Mouse (Mus musculus) heart, embryonic 15.5 days (tissue): ENCODE measurements around the gene Nipa2. TPM values are rescaled to one million over a fixed set of nuclear protein-coding genes. Genes with fewer than 3 reads are reported as not detected.
"Not testable (repeated sequence)": the region's sequence is repeated elsewhere in the genome, so short reads cannot be mapped to it uniquely, and the experiment has no call there.

Experiments
- ATAC-seq: fragments of 200-750 bp; cut with Nextera tagmentation; replicated peaks from 2 replicates; pipeline ENCODE4 v1.8.0; 2017; ENCODE audit warnings: low read depth, moderate TSS enrichment; ENCODE audit not compliant: insufficient number of reproducible peaks, insufficient read depth, low FRiP score
- H3K27ac ChIP-seq: fragments of 300-500 bp; sonication (generic); 2 replicates; pipeline ENCODE4 v1.5.1; 2015; ENCODE audit warnings: mild to moderate bottlenecking, inconsistent platforms
- H3K27me3 ChIP-seq: fragments of 300-500 bp; sonication (generic); 2 replicates; pipeline ENCODE4 v1.6.1; 2015; ENCODE audit warnings: inconsistent platforms
- H3K36me3 ChIP-seq: fragments of 300-500 bp; sonication (generic); 2 replicates; pipeline ENCODE4 v1.6.1; 2015; ENCODE audit warnings: mild to moderate bottlenecking, inconsistent platforms
- H3K4me1 ChIP-seq: fragments of 300-500 bp; sonication (generic); replicated peaks from 2 replicates; pipeline ENCODE4 v1.6.1; 2015; ENCODE audit warnings: inconsistent platforms
- H3K4me2 ChIP-seq: fragments of 300-500 bp; sonication (generic); 2 replicates; pipeline ENCODE4 v1.6.1; 2015; ENCODE audit warnings: inconsistent platforms, mild to moderate bottlenecking, moderate library complexity
- H3K4me3 ChIP-seq: fragments of 300-500 bp; sonication (generic); 2 replicates; pipeline ENCODE4 v1.5.1; 2015; ENCODE audit warnings: mild to moderate bottlenecking, inconsistent platforms
- H3K9ac ChIP-seq: fragments of 300-500 bp; sonication (generic); 2 replicates; pipeline ENCODE4 v1.6.1; 2015; ENCODE audit warnings: mild to moderate bottlenecking, inconsistent platforms
- H3K9me3 ChIP-seq: fragments of 300-500 bp; sonication (generic); replicated peaks from 2 replicates; pipeline ENCODE4 v1.6.1; 2016; ENCODE audit warnings: inconsistent platforms
- WGBS: fragments of 180-500 bp; shearing (Covaris S2); methylation state at CpG from one replicate; pipeline ENCODE4 v1.1.7; 2015; ENCODE audit warnings: mixed read lengths; 5-methylcytosine and 5-hydroxymethylcytosine counted together
- polyA plus RNA-seq: library from polyadenylated mRNA; unstranded; fragments of >200 nt; fragmentation: Nextera tagmentation; extraction: Ambion mirVana; gene quantifications from 2 replicates; pipeline ENCODE4 v1.2.1, GENCODE M21; 2015

Nipa2 gene
- polyA plus RNA-seq, 1 experiment from 2014 or later: 32.0 TPM

GRCm38 (mm10) chr7:55928649-55929048, 33.6 kb downstream of the Nipa2 start:
- Histone ChIP-seq H3K9ac (no peak overlapping the region), H3K4me1 (no peaks in the 10 kb centered on the region), H3K27me3 (no peaks in the 10 kb centered on the region), H3K9me3 (no peaks in the 10 kb centered on the region), H3K36me3 (peaks cover 65% of the 10 kb centered on the region), H3K4me2 (no peak overlapping the region), H3K4me3 (no peak overlapping the region), H3K27ac (no peak overlapping the region)
- WGBS: 77% methylated on average over 2 of the region's 2 CpGs
- no peak for ATAC-seq

GRCm38 (mm10) chr7:55927262-55927661, 35.0 kb downstream of the Nipa2 start:
- WGBS: 80% methylated on average over 4 of the region's 4 CpGs
- Histone ChIP-seq H3K4me3 (no peak overlapping the region), H3K4me2 (no peak overlapping the region), H3K27me3 (no peaks in the 10 kb centered on the region), H3K36me3 (peaks cover 79% of the 10 kb centered on the region), H3K9ac (no peak overlapping the region), H3K27ac (no peak overlapping the region), H3K4me1 (no peaks in the 10 kb centered on the region), H3K9me3 (no peaks in the 10 kb centered on the region)
- no peak for ATAC-seq

- 91% methylated on average over 11 of the region's 11 CpGs for WGBS
- H3K36me3 ChIP-seq: peaks cover 70% of the 10 kb centered on the region
- ATAC-seq, H3K4me1 ChIP-seq, H3K9ac ChIP-seq, H3K27me3 ChIP-seq, H3K4me2 ChIP-seq, H3K9me3 ChIP-seq, H3K4me3 ChIP-seq, H3K27ac ChIP-seq: not testable (repeated sequence)
These were observed 43.9 kb downstream of the Nipa2 start for GRCm38 (mm10) chr7:55918365-55918764.

- Histone ChIP-seq H3K4me3 (no peak overlapping the region), H3K9me3 (no peaks in the 10 kb centered on the region), H3K27me3 (no peaks in the 10 kb centered on the region), H3K9ac (no peak overlapping the region), H3K4me1 (no peaks in the 10 kb centered on the region; the same call in 1 of the 2 replicates), H3K27ac (no peak overlapping the region), H3K36me3 (peaks cover 75% of the 10 kb centered on the region), H3K4me2 (no peak overlapping the region)
- WGBS: 85% methylated on average over 5 of the region's 5 CpGs
- ATAC-seq: no peak
These were observed 50.2 kb downstream of the Nipa2 start for GRCm38 (mm10) chr7:55912118-55912517.

- WGBS: 78% methylated on average over 8 of the region's 8 CpGs
- H3K27ac ChIP-seq: no peak overlapping the region
- H3K36me3 ChIP-seq: peaks cover 72% of the 10 kb centered on the region
- H3K4me1 ChIP-seq: no peaks in the 10 kb centered on the region; the same call in 1 of the 2 replicates
- no peak overlapping the region for H3K4me3 ChIP-seq
- H3K9ac ChIP-seq: no peak overlapping the region
- ATAC-seq: no peak
- no peak overlapping the region for H3K4me2 ChIP-seq
- no peaks in the 10 kb centered on the region for H3K27me3 ChIP-seq
- H3K9me3 ChIP-seq: no peaks in the 10 kb centered on the region
These were observed 50.9 kb downstream of the Nipa2 start for GRCm38 (mm10) chr7:55911371-55911770.

- no peaks in the 10 kb centered on the region for H3K9me3 ChIP-seq
- no peak for ATAC-seq
- H3K27me3 ChIP-seq: no peaks in the 10 kb centered on the region
- H3K4me2 ChIP-seq: no peak overlapping the region
- H3K4me1 ChIP-seq: no peaks in the 10 kb centered on the region; the same call in 1 of the 2 replicates
- H3K4me3 ChIP-seq: no peak overlapping the region
- H3K27ac ChIP-seq: no peak overlapping the region
- 54% methylated on average over 2 of the region's 2 CpGs for WGBS
- H3K36me3 ChIP-seq: peaks cover 71% of the 10 kb centered on the region
- H3K9ac ChIP-seq: no peak overlapping the region
These were observed 51.9 kb downstream of the Nipa2 start for GRCm38 (mm10) chr7:55910356-55910755.

- Histone ChIP-seq H3K9ac (no peak overlapping the region), H3K9me3 (no peaks in the 10 kb centered on the region), H3K27me3 (no peaks in the 10 kb centered on the region), H3K4me1 (no peaks in the 10 kb centered on the region; the same call in 1 of the 2 replicates), H3K36me3 (peaks cover 71% of the 10 kb centered on the region), H3K4me3 (no peak overlapping the region), H3K27ac (no peak overlapping the region), H3K4me2 (no peak overlapping the region)
- no peak for ATAC-seq
- WGBS: 94% methylated on average over 1 of the region's 1 CpGs
These were observed 52.8 kb downstream of the Nipa2 start for GRCm38 (mm10) chr7:55909519-55909918.

- ATAC-seq: no peak
- Histone ChIP-seq H3K4me3 (no peak overlapping the region), H3K9me3 (no peaks in the 10 kb centered on the region), H3K36me3 (peaks cover 75% of the 10 kb centered on the region), H3K27ac (no peak overlapping the region), H3K4me2 (no peak overlapping the region), H3K9ac (no peak overlapping the region), H3K4me1 (no peaks in the 10 kb centered on the region), H3K27me3 (no peaks in the 10 kb centered on the region)
- WGBS: 76% methylated on average over 2 of the region's 2 CpGs
These were observed 56.8 kb downstream of the Nipa2 start for GRCm38 (mm10) chr7:55905449-55905848.

- Histone ChIP-seq H3K4me2 (no peak overlapping the region), H3K27me3 (no peaks in the 10 kb centered on the region), H3K9ac (no peak overlapping the region), H3K36me3 (peaks cover 74% of the 10 kb centered on the region), H3K27ac (no peak overlapping the region), H3K9me3 (no peaks in the 10 kb centered on the region), H3K4me1 (no peaks in the 10 kb centered on the region), H3K4me3 (no peak overlapping the region)
- no peak for ATAC-seq
- 90% methylated on average over 4 of the region's 5 CpGs for WGBS
These were observed 58.5 kb downstream of the Nipa2 start for GRCm38 (mm10) chr7:55903766-55904165.

GRCm38 (mm10) chr7:55891797-55892196, 70.5 kb downstream of the Nipa2 start:
- no peak overlapping the region for H3K4me2 ChIP-seq
- H3K27ac ChIP-seq: no peak overlapping the region
- no peak for ATAC-seq
- no peaks in the 10 kb centered on the region for H3K4me1 ChIP-seq
- H3K36me3 ChIP-seq: peaks cover 57% of the 10 kb centered on the region
- H3K4me3 ChIP-seq: no peak overlapping the region
- 85% methylated on average over 11 of the region's 11 CpGs for WGBS
- H3K27me3 ChIP-seq: no peaks in the 10 kb centered on the region
- no peaks in the 10 kb centered on the region for H3K9me3 ChIP-seq
- no peak overlapping the region for H3K9ac ChIP-seq

- ATAC-seq: no peak
- Histone ChIP-seq H3K27me3 (no peaks in the 10 kb centered on the region), H3K36me3 (peaks cover 51% of the 10 kb centered on the region), H3K27ac (no peak overlapping the region), H3K4me1 (no peaks in the 10 kb centered on the region), H3K4me3 (no peak overlapping the region), H3K9me3 (no peaks in the 10 kb centered on the region), H3K9ac (no peak overlapping the region), H3K4me2 (no peak overlapping the region)
These were observed 71.5 kb downstream of the Nipa2 start for GRCm38 (mm10) chr7:55890731-55891130.

GRCm38 (mm10) chr7:55889996-55890395, 72.3 kb downstream of the Nipa2 start:
- H3K9ac ChIP-seq: no peak overlapping the region
- no peak overlapping the region for H3K27ac ChIP-seq
- no peaks in the 10 kb centered on the region for H3K9me3 ChIP-seq
- H3K4me2 ChIP-seq: no peak overlapping the region
- WGBS: 86% methylated on average over 4 of the region's 4 CpGs
- H3K27me3 ChIP-seq: no peaks in the 10 kb centered on the region
- no peak overlapping the region for H3K4me3 ChIP-seq
- no peak for ATAC-seq
- H3K36me3 ChIP-seq: peaks cover 48% of the 10 kb centered on the region
- H3K4me1 ChIP-seq: no peaks in the 10 kb centered on the region
